Comparison of ENCODE assay signal across 21 mouse cellular contexts in genomic region chr5:141884111-141884647, GRCm38 (mm10).
A peak's percentile ranks its signal among the peaks of the same experiment; 100 is the strongest.
DNase-seq lines count a peak whose midpoint lies in the region; ATAC-seq lines count a peak whose summit lies in the region.
"Had no signal": no experiment of that assay in that cellular context is flagged by ENCODE, and none has a peak within 500 bp of the region (broad histone marks: within the 10 kb centered on the region; RNA-seq: fewer than 3 reads in every experiment).

No protein-coding gene starts in this region.

- no peaks in the 10 kb centered on the region for H3K27me3 ChIP-seq in forebrain, embryonic 14.5 days (replicated peaks; ENCODE audit: control insufficient read depth, insufficient read depth, low read length)
- no peaks in the 10 kb centered on the region for H3K27me3 ChIP-seq in forebrain, embryonic 15.5 days
- H3K27me3 ChIP-seq: embryonic facial prominence, embryonic 15.5 days; hindbrain, embryonic 12.5 days; megakaryocyte, embryonic 14.5 days had no signal

- H3K4me2 ChIP-seq in forebrain, embryonic 14.5 days (ENCODE audit: low read length), result no peak overlapping the region
- H3K4me2 ChIP-seq in forebrain, embryonic 15.5 days (replicated peaks), result no peak overlapping the region
- H3K4me2 ChIP-seq: embryonic facial prominence, embryonic 15.5 days; heart, embryonic 11.5 days; hindbrain, embryonic 12.5 days had no signal

- no peaks in the 10 kb centered on the region for H3K9me3 ChIP-seq in forebrain, embryonic 14.5 days (replicated peaks; ENCODE audit: control insufficient read depth, low read length)
- H3K9me3 ChIP-seq in forebrain, embryonic 15.5 days, result no peaks in the 10 kb centered on the region
- H3K9me3 ChIP-seq: embryonic facial prominence, embryonic 15.5 days; hindbrain, embryonic 12.5 days had no signal

- DNase-seq in forebrain, embryonic 14.5 days (ENCODE audit: low spot score), result peak; percentile 41
- DNase-seq in right cerebral cortex, postnatal 10 days (ENCODE audit: low spot score in 2 of 2), result peak; percentile 37 to 42
- no peak for DNase-seq in right cerebral cortex, adult 18-20 months
- no peak for DNase-seq in ovary, postnatal 36 days (ENCODE audit: low spot score)
- no peak for DNase-seq in heart, adult 11 months
- DNase-seq: adrenal gland, adult 2 months; cerebellum, postnatal 10 days; gastrocnemius, postnatal 25 days; heart, postnatal 10 days; left cerebral cortex, postnatal 4 days; liver had no signal

- no peaks in the 10 kb centered on the region for H3K36me3 ChIP-seq in forebrain, embryonic 14.5 days (ENCODE audit: control insufficient read depth, insufficient read depth, low read length)
- H3K36me3 ChIP-seq in forebrain, embryonic 15.5 days, result no peaks in the 10 kb centered on the region
- H3K36me3 ChIP-seq: embryonic facial prominence, embryonic 15.5 days; hindbrain, embryonic 12.5 days had no signal

- H3K9ac ChIP-seq in forebrain, embryonic 14.5 days (ENCODE audit: low read length), result no peak overlapping the region
- no peak overlapping the region for H3K9ac ChIP-seq in forebrain, embryonic 15.5 days (replicated peaks)
- H3K9ac ChIP-seq: embryonic facial prominence, embryonic 15.5 days; hindbrain, embryonic 12.5 days had no signal

- no peak for ATAC-seq in forebrain, embryonic 14.5 days
- ATAC-seq in forebrain, embryonic 15.5 days (replicated peaks), result no peak
- ATAC-seq in granulocyte monocyte progenitor cell, adult 5-6 weeks (replicated peaks; ENCODE audit: poor library complexity, severe bottlenecking), result peak; percentile 90
- ATAC-seq in megakaryocyte progenitor cell, adult 5-6 weeks (replicated peaks; ENCODE audit: poor library complexity), result peak; percentile 86
- ATAC-seq: inflammation-experienced regulatory T-cells, adult 6 months; lung, postnatal 0 days; midbrain, embryonic 16.5 days had no signal

- WGBS in forebrain, embryonic 14.5 days, result 39% methylated on average over 3 of the region's 3 CpGs
- WGBS in forebrain, embryonic 15.5 days, result 35% methylated on average over 3 of the region's 3 CpGs

- no peak overlapping the region for H3K4me3 ChIP-seq in forebrain, embryonic 14.5 days (ENCODE audit: low read depth, low read length)
- no peak overlapping the region for H3K4me3 ChIP-seq in forebrain, embryonic 15.5 days
- H3K4me3 ChIP-seq: embryonic facial prominence, embryonic 15.5 days; hindbrain, embryonic 12.5 days; megakaryocyte, embryonic 14.5 days had no signal

- no peak overlapping the region; the same call in 1 of the 2 replicates for H3K27ac ChIP-seq in forebrain, embryonic 14.5 days (ENCODE audit: low read depth, low read length)
- no peak overlapping the region for H3K27ac ChIP-seq in forebrain, embryonic 15.5 days (replicated peaks)
- H3K27ac ChIP-seq: embryonic facial prominence, embryonic 15.5 days; hindbrain, embryonic 12.5 days had no signal

- H3K4me1 ChIP-seq in forebrain, embryonic 14.5 days (ENCODE audit: control insufficient read depth, insufficient read depth, low read length), result 0 out of 2 replicates have a peak, but pooled peaks cover 7% of the 10 kb centered on the region
- H3K4me1 ChIP-seq in forebrain, embryonic 15.5 days, result peaks cover 14% of the 10 kb centered on the region
- H3K4me1 ChIP-seq: megakaryocyte, embryonic 14.5 days had no signal

Comparison
In these comparisons a context has a peak if more than half of its experiments do, and no peak if none do; other contexts are left out.
1. DNase-seq: peak in forebrain, embryonic 14.5 days (single experiment) and right cerebral cortex, postnatal 10 days (2 of 2); none in right cerebral cortex, adult 18-20 months (single experiment), ovary, postnatal 36 days (single experiment) and heart, adult 11 months (single experiment).
2. ATAC-seq: peak in granulocyte monocyte progenitor cell, adult 5-6 weeks (single experiment) and megakaryocyte progenitor cell, adult 5-6 weeks (single experiment); none in forebrain, embryonic 14.5 days (single experiment) and forebrain, embryonic 15.5 days (single experiment).